Mouse (Mus musculus): ENCODE data around the gene Oxnad1.
"Not testable (repeated sequence)": the region's sequence is repeated elsewhere in the genome, so short reads cannot be mapped to it uniquely, and the experiment has no call there.

The Oxnad1 gene

DNA sequence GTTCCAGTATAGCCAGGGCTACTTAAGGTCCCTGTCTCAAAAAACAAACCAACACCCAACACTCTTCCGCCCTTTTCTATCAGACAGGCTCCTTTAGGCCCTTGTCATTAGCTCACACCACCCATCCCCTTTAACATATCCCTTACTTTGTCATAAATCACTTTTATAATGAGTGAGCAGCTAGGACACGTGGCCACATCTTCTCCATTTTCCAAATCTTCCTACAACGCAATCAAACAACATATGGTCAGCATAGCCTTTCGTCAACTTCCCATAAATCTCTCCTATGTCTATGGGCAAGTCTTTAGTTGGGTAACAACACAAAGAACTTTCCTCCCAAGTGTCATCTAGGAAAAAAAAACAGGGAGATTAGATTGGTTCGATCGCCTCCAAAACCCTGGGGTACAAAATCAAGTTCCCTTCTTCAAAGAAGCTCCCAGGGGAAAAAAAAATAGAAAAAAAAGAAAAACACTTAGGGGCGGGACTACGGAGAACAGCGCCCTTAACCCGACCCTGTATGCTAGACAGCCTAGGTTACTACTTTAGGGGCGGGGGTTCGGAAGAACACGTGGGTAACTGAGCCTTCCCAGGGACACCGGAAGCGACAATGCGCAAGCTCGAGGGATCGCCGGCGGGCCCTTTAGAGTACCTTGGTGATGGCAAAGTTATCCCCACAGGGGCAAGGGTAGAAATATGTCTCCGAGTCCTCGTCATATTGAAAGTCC is at the start of gene Oxnad1:
Gene Oxnad1 (plus strand): TSS at position 614 of the 725 bp plus-strand sequence.
- peak; percentile 95 for DNase-seq (ENCODE audit: low spot score)

DNA sequence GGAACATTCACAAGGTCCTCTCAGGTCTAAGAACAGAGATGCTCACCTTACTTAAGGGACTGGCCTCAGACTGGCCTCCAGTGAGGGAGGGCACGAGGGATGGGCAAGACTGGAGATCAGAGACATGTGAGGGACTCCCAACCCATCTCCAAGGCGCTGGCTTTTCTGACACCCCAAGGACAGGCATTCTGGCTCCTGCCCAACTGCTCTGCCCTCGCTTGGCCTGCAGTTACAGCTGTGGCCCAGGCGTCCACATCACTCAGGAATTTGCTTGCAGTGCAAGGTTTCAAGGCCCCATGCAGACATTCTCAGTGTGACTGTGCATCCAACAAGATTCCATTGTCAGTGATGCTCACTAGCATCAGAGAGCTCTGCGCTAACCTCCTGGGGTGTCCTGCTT is 48.7 kb upstream of the Oxnad1 start:
- no peak for DNase-seq (ENCODE audit: low spot score)

DNA sequence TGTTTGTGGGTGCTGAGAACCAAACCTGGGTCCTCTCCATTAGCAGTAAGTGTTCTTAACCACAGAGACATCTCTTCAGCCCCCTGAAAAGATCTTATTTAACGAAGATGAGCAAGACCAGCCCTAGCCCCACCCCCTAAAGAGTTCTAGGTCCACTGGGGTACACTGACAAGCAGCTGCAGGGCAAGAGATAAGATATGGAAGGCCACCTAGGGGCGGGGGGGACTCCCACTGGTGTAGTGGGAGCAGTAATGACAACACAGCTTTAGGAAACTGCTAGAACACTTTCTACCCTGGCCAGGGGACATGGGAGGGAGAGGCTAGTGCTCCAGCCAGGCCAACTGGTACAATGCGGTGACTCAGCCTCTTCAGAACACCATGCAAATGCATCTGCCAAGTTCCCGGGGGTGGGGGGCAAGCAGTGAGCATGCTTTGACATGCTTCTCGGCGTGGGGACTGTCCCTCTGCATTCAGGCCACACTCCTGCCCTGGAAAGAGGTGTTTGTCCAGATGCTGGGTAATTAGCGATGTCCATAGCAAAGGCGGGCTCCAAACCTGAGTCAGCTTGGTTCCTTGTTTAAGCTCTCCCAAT is 47.4 kb upstream of the Oxnad1 start:
- no peak for DNase-seq (ENCODE audit: low spot score)

DNA sequence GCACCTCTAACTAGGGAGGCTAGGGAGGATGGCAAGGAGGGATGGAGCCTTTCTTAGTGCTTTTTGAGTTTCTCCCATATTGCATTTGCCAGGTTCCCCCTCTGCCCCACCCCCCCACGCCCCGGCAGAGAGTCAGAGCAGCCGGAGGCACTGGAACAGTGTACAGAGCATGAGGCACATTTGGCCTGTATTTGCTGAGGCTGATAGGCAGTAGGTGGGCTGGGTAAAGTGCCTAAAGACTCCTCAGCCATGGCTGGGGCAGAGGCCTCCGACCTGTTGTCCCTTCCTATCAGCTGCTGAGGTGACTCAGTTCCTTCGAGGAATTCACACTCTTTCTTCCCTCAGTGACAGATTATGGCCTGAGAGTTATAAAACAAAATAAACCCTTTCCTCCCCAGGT is 43.1 kb upstream of the Oxnad1 start:
- no peak for DNase-seq (ENCODE audit: low spot score)

DNA sequence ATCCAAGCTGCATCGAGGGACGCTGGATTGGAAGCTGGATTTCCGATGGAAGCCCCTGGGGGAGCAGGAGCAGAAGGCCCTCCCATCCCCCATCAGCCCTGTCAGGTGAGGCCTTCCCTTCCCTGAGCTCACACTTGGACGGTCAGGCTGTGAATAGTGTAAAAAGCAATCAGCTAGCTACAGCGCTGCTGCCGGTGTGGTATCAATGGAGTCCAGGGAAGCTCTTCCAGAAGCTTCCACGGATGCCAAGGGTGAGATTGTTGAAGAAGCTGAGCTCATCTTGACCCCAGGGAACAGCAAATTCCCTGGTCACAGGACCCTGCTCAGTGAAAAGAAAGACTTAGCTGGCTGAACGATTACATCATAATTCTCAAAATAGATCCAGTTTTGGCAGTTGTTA is 38.8 kb upstream of the Oxnad1 start:
- peak; percentile 50 for DNase-seq (ENCODE audit: low spot score)

DNA sequence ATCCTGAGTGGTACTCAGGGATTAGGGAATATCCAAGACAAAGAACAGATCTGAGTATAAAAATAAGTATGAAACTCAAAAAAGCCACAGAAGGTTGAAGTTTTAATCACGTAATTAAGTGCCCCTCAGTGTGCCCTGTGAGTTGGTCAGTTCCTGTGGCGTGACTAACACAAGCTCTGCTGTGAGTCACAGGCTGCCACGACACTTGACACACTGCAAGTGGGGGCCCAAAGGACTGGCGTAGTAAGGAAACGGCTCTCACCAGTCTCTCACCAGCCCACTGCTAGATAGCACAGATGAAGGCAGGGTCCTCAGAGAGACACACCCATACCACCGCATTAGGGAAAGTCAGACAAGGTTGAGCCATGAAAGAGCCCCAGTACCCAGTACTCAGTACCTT is 35.0 kb upstream of the Oxnad1 start:
- DNase-seq (ENCODE audit: low spot score), result peak; percentile 77

DNA sequence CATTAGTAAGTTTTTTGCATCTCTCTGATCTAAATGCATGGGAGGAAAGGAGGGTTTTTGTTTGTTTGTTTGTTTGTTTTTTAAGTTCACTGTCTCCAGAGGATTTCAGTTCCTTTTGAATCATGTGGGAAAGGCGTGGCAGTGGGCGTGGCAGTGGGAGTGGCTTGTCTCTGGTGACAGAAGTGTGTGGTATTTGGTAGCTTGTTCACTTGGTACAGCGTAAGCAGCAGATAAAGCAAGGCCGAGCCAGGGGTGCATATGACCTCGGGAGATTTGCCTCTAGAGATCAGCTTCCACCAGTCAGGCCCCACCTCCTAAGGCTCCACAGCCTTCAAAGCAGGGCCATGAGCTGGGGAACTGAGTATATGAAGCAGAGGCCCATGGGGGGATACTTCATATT is 31.3 kb upstream of the Oxnad1 start:
- no peak for DNase-seq (ENCODE audit: low spot score)

DNA sequence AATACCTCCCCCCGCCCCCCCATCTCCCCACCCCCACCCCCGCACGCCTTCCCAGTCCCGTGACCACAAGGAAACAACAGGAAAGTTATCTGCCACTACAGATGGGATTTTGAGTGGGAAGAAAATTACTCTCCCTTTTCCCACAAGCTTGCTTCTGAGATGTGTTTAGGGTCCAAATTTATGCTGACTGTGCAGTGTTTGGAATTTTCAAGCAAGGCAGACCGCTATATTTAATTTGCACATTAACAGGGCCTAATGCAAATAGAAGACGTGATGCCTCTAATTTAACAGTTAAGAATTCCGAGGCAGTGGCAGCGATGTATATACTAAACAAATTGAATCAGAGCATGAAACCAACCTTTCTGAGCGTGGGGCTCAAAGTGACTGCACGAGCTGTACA is 30.4 kb upstream of the Oxnad1 start:
- DNase-seq (ENCODE audit: low spot score), result no peak

DNA sequence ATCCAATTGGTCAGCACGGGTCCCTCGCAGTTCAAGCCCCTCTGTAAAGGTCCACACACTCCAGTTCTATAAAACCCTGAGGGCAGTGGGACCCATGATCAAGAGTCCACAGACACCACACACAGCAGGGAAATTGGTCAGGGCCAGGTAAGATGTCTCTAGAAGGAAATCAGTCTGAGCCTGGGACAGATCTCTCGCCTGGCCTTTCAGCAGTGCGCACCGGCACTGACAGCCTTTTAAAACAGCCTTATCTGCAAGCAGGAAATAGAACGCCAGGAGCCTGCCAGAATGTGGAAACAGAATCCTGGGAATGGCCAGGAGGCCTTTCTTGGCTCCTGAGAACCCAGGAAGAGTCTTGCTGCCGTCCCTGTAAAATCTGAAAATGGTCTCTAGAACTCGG is 29.4 kb upstream of the Oxnad1 start:
- no peak for DNase-seq (ENCODE audit: low spot score)

DNA sequence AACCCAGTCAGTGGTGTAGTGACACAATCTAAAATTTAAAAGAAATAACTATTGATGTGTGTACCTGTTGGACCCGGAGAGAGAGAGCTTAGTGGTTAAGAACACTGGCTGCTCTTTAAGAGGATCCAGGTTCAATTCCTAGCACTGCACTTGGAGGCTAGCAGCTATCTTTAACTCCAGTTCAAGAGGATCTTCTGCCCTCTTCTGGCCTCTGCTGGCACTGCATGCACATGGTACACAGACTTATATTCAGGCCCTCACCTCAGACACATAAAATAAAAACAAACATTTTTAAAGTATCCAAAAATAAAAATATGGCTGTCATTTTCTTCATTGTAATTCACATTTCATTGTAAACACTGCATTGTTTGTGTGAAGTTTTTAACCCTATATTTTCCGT is 28.5 kb upstream of the Oxnad1 start:
- DNase-seq (ENCODE audit: low spot score), result peak; percentile 12

DNA sequence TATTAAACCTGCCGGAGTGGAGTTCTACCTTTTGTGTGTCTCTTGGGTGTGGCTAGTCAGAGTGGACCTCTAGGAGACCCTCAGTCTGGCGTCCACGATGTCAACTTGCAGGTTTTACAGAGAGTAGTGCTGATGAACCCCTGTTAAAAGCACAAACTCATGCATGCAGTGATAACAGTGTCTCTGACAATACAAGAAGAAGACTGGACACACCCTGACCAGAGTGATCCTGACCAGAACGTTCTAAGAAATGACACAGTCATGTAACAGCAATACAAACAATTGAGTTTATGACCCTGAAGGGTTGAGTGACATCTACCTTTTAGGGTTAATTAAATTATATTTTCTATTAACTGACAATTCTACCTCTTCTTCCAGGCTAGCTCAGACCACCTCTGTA is 27.5 kb upstream of the Oxnad1 start:
- DNase-seq (ENCODE audit: low spot score), result no peak

DNA sequence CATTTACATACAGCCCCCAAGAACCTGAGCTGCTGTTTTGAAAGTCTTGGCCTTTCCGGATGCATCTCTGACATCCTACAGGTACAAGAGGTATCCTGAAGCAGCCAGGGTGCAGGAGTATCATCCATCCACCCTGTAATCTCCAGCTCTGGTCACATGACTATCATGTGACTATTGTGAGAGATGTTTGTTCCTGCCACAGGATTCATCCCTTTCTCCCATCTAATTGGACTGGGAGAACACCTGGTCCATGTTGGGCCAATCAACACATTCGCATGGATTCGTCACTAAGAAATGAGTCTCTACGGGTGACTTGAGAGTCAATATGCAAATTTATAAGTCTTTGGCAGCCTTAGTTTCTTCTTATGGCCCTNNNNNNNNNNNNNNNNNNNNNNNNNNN is 23.8 kb upstream of the Oxnad1 start:
- no peak for DNase-seq (ENCODE audit: low spot score)

DNA sequence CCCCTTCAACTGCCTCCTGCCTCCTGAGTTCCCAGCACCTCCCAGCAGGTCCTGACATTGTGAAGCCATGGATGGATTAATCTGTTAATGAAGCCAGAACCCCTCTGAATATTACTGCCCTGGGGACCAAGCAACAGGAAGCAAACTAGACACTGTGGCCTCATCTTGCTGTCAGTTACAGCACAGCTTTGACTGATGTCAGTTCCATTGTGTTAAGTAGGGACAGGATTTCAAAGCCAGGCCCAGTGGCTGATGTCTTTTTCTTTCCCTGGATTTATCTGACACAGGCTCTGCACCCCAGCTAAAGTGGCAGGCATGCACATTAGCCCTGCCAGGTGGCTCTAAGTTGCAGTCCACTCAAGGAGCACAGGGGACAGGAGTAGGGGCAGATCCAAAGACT is 12.4 kb upstream of the Oxnad1 start:
- DNase-seq (ENCODE audit: low spot score), result no peak

DNA sequence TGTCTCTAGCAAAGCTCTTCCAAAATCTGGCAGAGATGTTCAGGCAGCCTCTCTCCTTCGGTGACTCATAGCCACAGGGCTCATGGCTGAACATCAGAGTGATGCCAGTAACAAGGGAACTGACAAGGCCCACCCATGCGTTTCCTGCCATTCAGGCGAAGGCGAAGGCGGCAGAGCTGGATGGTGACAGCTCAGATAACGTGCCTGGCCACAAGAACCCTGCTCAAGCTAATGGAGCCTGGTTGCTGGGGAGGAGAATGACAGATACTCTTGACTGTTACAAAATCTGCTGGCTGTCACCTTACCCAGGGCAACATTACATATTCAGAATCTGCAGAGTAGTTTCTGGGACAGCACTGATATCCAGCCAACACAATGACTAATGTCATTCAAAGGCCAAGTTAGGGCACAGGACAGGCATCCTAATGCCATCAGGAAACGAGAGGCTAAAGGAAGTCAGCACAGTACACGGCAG is 11.9 kb upstream of the Oxnad1 start:
- DNase-seq (ENCODE audit: low spot score), result peak; percentile 78

DNA sequence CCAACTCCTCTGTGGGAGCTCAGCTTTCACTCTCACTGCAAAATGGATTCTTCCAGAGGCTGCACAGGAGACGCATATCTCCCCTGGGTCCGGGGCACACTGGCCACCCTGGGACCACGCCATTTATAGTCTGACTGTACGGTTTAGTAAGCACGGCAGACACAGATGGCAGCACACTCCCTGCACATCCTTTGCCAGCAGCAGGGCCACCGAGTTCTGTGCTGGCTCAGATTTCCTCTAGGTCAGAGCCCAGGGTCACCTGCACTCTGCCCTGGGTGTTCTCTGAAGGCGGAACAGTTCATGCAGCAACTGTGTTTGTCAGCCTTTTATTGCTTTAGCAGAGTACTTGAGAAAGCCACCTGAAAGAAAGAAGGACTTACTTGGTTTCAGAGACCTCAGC is 11.3 kb upstream of the Oxnad1 start:
- DNase-seq (ENCODE audit: low spot score), result peak; percentile 22

DNA sequence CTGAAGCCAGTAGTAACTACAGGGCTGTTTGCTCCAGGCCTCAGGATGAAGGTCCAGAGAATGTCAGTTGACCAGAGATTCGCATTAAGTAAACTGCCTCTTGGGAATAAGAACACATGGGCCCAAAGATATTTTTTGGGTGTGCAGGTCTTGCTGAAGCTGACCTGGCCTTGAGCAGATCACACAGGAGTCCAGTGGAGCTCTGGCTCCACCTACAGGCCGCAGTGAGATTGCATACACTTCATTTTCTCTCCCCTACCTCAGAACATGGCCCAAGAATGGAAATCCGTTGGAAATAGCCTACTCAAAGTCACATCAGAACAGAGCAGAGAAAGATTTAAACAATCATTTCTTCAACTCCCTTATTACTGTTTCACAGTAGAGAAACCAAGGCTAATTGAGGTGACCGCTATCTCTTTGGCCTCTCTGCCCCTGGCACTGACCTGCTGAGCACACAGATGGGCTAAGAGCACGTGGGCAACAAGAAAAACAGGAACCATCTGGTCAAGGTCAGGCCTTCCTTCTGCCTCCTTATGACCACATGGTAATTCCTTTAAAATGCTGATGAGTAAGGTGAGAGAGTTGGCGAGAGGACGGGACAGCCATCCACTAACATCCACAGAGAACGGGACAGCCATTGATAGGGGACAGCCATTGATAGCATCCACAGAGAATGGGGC is 8.1 kb upstream of the Oxnad1 start:
- peak; percentile 84 for DNase-seq (ENCODE audit: low spot score)

DNA sequence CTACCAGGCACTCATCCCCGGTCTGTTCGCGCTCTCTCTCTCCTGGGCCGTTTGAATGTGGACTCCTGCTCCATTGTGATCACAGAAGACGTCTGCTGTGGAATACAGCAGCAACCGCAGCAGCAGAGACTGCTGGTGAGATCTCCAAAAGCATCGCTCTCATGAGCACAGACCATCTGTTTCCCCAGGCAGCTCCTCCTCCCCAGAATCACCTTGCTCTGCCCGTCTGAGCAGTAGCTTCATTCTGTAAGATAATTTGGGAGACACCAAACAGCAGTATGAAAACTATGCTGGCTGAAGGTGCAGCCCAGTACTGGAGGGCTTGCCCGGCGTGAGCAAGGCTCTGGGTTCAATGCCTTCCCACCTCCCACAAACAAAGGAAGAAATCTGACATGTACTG is 4.1 kb upstream of the Oxnad1 start:
- DNase-seq (ENCODE audit: low spot score), result no peak

DNA sequence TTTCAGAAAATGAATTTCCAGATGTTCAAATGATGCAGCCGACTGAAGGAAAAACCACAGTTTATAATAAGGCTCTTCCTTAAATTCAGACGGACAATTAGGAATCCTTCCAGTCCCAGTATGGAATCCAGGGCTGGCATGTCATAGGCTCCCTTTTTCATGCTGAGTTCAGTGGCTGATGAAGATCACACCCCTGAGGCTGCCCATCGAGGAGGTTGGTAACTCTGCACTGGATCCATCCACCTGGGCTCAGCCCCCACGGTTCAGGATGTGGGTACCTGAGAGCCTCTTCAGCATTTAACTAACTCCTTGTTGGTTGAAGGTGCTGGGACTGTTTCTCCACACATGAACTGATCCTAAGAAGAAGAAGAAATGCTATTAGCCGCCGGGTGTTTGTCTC is 2.3 kb upstream of the Oxnad1 start:
- DNase-seq (ENCODE audit: low spot score), result no peak

DNA sequence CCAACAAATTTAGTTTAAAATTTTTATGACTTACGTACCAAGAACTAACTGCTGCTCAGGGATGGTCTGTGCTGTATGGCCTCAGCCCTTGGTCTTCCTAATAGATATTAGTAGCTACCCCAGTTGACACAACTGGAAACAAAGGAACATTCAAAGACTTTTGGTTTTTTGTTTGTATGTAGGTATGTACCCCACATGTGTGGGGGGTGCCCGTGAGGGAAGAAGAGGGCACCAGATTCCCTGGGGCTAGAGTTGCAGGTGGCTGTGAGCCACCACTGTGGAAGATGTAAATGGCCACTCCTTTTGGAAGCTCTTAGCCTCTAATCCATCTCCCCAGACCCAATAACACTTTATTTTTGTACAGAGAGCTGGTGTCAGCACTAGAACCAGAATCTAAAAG is 1.7 kb upstream of the Oxnad1 start:
- DNase-seq (ENCODE audit: low spot score), result no peak

DNA sequence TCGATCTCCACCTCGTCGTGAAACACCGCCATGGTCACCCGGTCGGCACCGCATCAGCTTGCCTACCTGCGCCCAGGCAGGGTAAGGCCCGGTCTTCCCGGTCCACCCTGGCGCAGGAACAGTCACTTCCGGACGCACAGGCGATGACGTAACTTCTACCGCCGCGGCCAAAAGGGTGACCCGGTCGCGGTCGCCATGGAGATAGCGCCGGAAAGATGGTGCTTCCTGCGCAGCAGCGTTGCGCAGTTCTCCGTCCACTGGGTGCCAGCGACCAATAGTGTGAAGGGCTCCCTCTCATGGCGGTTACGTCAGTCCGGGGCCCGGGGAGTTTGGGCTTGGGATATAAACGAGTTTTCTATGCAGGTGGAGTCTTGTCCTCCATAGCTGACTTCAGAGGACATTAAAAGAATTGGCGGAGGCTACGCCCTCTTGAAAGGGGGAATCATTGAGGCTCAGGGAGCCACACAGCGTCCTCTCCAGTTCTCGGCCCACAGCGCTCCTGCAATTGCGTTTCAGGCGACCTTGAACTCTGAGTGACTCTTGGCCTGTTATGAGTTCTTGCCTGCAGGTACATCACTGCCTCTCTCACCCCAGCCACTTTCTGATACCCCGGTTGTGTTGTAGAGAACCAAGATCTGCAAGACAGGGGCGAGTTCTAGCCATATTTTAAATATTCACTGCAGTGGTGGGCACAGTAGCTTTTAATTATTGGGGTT is 470 bp downstream of the Oxnad1 start, which contains the start of gene Dph3:
Gene Dph3 (minus strand): TSS at position 244 of the 716 bp plus-strand sequence.
- DNase-seq (ENCODE audit: low spot score), result peak; percentile 98

DNA sequence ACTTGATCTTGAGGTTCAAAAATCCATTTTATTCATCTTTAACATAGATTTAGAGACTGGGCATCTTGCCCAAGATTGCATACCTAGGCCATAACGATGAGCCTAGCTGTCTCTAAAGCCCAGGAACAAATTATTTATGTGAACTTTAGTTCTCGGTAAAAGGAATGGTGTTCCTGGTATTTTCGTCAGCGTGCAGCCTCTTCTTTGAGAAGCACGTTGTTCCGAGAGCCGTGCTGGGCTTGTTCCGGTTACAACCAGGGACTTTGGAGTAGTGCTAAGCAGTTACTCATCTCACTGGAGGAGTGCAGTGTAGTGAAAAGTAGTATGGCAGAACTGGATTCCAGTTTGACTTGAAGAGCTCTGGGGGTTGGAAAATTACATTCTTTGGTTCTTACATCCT is 1.1 kb downstream of the Oxnad1 start:
- DNase-seq (ENCODE audit: low spot score), result peak; percentile 32

DNA sequence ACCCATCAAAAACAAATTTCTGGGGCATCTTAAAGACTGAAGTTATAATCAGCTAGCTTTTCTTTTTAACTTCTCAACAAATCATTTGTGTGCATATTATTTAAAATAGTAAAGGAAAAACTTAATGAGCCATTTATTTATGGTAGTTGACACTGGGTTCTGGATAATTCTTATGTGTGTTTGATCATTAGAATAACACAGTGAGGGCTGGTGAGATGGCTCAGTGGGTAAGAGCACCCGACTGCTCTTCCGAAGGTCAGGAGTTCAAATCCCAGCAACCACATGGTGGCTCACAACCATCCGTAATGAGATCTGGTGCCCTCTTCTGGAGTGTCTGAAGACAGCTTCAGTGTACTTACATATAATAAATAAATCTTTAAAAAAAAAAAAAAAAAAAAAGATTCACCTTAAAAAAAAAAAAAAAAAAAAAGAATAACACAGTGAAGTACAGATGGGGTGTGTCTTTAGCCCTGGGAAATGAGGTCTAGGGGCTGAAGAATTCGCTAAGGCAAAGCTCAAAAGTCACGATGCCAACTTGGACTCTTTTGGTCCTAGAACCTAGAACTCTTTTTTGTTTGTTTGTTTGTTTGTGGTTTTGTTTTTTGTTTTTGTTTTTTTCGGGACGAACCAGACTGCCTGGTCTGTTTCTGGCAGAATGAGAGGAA is 2.5 kb downstream of the Oxnad1 start:
- DNase-seq (ENCODE audit: low spot score), result not testable (repeated sequence)

Measured in adipocyte (in vitro differentiated cells).